Mouse (Mus musculus) monocyte, adult 59 days (primary cell): ENCODE results near the gene Stk4. TPM values are rescaled to one million over a fixed set of nuclear protein-coding genes. Genes with fewer than 3 reads are reported as not detected.

ENCODE experiments used
- total RNA-seq, 2 experiments: library from RNA; stranded (reverse); gene quantifications; one replicate each; pipeline ENCODE4 v1.2.4; 2023

Gene Stk4
- 100 to 1,000 TPM; 135 to 141 TPM for total RNA-seq

DNA sequence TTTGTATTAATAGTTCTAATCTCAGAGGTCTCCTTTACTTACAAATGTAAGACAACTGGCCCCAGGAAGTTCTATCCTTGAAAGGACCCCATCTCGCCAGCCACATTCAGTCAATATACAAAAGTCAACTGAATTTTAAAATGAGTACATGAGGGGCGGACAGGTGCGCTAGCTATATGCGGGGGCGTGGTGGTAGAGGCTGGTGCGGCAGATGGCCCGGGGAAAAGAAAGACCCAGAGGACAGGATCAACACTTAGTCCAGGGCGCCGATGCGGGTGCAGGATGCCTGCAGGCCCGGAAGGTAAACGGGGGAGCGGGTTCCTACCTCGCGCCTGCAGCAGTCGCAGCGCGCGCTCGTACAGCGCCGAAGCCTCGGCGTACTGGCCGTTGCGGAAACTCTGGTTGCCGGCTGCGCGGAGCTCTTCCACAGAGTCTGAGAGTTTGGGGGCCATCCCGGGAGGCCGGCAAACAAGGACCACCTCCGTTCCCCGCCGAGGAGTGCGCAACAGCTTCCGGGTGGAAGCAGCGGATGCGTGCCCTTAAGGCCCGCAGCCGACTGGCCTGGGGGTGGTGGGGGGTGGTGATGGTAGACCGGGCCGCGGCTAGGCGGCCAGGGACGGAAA lies at the start of gene Stk4:
TSS of gene Stk4 (plus strand) at position 181 of the 623 bp plus-strand sequence.

DNA sequence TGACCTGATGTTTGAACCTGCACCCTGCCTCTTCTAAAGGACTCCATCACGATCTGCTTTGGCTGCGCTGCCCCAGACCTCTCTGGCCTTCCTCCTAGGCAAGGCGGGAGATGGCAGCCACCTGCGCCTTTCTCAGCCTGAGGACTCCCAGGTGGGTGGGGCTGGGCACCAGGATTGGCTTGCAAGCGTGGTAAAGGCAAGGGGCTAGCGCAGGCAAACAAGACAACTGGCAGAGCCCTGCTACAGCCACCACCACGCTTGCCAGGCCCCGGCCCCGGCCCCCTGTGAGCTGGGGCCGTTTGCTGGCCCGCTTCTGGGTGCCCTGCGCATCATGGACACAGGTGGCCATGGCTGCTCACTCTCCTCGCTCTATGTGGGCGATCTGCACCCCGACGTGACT lies 45.0 kb upstream of the Stk4 start, which contains the start of gene Pabpc1l:
TSS of gene Pabpc1l (plus strand) at position 301 of the 400 bp plus-strand sequence.

DNA sequence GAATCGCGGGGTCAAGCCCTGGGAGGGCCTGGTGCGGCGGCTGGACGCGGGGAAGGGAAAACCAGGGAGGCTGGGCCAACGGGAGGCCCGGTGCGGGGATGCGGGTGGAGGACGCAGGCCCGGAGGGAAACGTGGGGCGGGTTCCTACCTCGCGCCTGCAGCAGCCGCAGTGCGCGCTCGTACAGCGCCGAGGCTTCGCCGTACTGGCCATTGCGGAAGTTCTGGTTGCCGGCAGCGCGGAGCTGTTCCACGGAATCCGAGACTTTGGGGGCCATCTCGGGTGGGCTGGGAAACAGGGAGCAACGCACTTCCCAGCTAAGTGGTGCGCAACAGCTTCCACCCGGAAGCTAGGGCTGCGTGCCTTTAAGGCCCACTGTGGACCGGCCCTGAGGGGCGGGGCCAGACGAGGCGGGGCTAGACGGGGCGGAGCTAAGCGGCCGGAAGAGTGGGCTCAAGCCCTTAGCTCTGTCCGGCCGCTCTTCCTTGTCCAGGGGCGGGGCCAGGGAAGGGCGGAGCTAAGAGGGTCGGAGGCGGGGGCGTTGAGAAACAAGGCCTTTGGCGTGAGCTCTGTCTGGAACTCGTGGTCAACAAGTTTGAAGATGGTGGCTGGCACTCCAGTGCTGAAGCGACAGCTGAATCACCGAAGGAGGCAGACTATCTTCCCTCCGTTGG lies 779 bp downstream of the Stk4 start, which contains the start of gene Tomm34:
TSS of gene Tomm34 (minus strand) at position 405 of the 672 bp plus-strand sequence.

DNA sequence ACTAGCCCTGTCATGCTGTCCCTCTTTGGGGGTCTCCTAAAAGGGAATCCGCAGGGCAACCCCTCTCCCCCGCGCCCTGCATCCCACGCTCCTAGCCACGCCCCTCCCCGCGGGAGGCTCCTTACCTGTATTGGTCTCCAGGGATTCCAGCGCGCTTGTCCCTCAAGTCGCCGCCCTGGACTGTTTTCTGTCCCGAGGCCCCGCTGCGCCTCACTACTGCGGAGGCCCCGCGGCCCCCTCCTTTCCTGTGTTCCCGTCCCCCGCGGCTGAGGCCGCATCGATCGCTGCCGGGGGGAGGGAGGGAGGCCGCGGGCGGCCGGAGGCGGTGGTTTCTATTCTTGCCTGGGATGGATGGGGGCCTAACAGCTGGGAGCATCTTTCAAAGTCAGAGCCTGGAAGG lies 100.8 kb downstream of the Stk4 start, which contains the start of gene Kcns1:
TSS of gene Kcns1 (minus strand) at position 212 of the 400 bp plus-strand sequence.

DNA sequence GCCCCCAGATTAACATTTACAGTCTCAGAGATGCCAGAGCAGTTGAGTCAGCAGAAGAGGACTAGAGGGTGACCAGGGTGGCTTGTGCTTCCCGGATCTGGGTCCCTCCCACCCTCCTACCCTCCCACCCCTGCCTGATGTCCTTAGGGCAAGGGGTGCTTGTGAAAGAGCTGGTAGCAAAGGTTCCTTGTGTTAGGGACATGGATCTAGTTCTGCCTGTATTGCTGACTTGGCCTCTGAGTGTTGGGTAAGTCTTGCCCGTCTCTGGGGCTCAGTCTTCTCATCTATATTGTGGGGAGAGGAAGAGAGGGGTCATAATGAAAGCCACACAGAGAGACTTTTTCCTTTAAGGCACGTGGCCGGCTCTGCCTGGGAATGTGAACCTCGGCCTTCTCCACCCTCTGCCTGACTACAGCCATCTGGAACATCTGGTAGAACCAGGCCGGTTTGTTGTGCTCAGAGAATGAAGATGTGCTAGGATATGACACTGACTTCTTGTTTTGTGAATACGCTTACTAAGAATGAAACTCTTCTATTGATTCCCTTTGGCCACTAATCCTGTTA lies 112.7 kb downstream of the Stk4 start, which contains the start of gene Wfdc5:
TSS of gene Wfdc5 (minus strand) at position 51 of the 564 bp plus-strand sequence.

DNA sequence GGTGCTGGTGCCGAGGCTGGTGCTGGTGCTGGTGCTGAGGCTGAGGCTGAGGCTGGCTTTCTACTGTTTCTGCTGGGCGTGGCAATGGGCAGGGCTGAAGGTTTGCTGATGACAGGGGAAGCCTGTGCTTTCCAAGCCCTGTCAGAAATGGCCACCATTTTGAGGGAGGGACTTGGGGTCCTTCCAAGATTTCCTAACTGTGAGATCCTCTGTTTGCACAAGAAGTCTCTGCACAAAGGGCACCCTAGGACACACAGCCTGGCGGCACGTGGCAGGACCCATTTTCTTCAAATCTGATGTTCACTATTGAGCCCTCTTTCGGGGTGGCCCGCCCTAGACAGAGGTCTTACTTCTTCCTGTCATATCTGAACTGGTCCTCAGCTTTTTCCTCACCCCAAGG lies 120.5 kb downstream of the Stk4 start, which contains the start of gene Wfdc12:
TSS of gene Wfdc12 (minus strand) at position 33 of the 400 bp plus-strand sequence.

DNA sequence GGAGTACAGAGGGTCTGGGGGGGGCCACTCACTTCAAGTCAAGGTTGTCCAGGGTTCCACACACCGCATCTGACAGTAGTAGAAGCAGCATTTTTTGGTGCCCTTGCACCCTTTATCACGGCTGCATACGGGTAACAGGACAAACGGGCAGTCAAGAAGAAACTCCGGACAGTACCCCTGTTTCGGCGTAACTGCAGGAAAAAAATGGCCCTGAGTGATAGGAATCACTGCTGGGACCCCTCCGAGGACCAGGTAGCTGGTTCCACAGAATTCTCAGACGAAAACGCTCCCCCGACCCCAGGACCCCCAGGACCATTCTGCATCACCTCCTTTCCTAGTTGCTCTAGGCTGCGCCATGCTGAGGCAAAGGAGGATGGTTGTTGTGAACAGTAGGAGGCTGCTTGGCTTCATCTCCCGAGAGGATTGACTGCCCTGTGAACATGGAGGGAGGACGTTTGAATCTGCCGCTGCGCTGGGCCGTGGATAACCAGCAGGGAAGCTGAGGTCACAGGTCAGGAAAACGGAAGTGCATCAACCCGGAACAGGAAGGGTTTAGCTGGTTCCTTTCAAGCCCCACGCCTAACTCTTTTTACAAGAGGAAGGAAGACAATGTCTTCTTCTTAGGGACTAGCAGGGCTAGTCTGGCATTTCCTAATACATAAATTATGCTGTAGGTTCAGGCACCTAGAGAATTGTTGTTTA lies 129.7 kb downstream of the Stk4 start, which contains the start of gene Wfdc15a:
TSS of gene Wfdc15a (minus strand) at position 505 of the 702 bp plus-strand sequence.

Other genes with a start within 250 kb of the Stk4 start
- gene Ccn5, start 249.5 kb upstream of the Stk4 start, total RNA-seq = under 1 TPM in 1 of 2 experiments, not detected in 1; 0.37 TPM
- not detected for gene Kcnk15, start 216.7 kb upstream of the Stk4 start, total RNA-seq
- not detected for gene Rims4, start 151.6 kb upstream of the Stk4 start, total RNA-seq
- gene Ywhab, start 75.4 kb upstream of the Stk4 start, total RNA-seq = 100 to 1,000 TPM; 180 to 188 TPM
- gene Pabpc1l, start 44.9 kb upstream of the Stk4 start, total RNA-seq = 1 to 10 TPM; 2.4 to 3.4 TPM
- gene Tomm34, start 847 bp downstream of the Stk4 start, total RNA-seq = 10 to 100 TPM; 62.5 to 62.7 TPM
- gene Kcns1, start 100.8 kb downstream of the Stk4 start, total RNA-seq = not detected
- gene Wfdc5, start 112.4 kb downstream of the Stk4 start, total RNA-seq = not detected
- not detected for gene Wfdc12, start 120.3 kb downstream of the Stk4 start, total RNA-seq
- not detected for gene Wfdc15a, start 129.8 kb downstream of the Stk4 start, total RNA-seq
- gene Wfdc15b, start 151.3 kb downstream of the Stk4 start, total RNA-seq = not detected
- gene Svs2, start 168.1 kb downstream of the Stk4 start, total RNA-seq = not detected
- not detected for gene Svs3b, start 186.3 kb downstream of the Stk4 start, total RNA-seq
- not detected for gene Svs4, start 208.1 kb downstream of the Stk4 start, total RNA-seq
- gene Svs3a, start 218.9 kb downstream of the Stk4 start, total RNA-seq = not detected
- gene Svs6, start 246.4 kb downstream of the Stk4 start, total RNA-seq = not detected